8 mouse cellular contexts compared by ENCODE assay signal in genomic region chr4:118576097-118576496, GRCm38 (mm10). TPM values are rescaled to one million over a fixed set of nuclear protein-coding genes. Genes with fewer than 3 reads are reported as not detected.
DNase-seq lines count a peak whose midpoint lies in the region; ATAC-seq and TF ChIP-seq lines count a peak whose summit lies in the region.

No protein-coding gene starts in this region.

- no peak for TF ChIP-seq POLR2A in cortical plate, adult 2 months (IDR thresholded peaks at IDR 0.05; ENCODE audit: extremely low read depth, insufficient read depth, low read length)
- no peak for TF ChIP-seq POLR2A in testis, adult 2 months (IDR thresholded peaks at IDR 0.05; ENCODE audit: control insufficient read depth, low read depth, low read length)

- intact Hi-C loops in gastrocnemius, postnatal 14 days (cut with DNase I; ENCODE audit: low total_unique reads), result no loop called here

- no peaks in the 10 kb centered on the region for H3K4me1 ChIP-seq in intestine, embryonic 14.5 days (replicated peaks; ENCODE audit: control insufficient read depth, insufficient read depth, low read length)
- no peaks in the 10 kb centered on the region for H3K4me1 ChIP-seq in intestine, embryonic 16.5 days (ENCODE audit: control insufficient read depth, insufficient read depth, low read length)
- H3K4me1 ChIP-seq in cortical plate, adult 2 months (ENCODE audit: control insufficient read depth, insufficient read depth, low read length), result no peaks in the 10 kb centered on the region
- no peaks in the 10 kb centered on the region for H3K4me1 ChIP-seq in kidney, embryonic 15.5 days
- no peaks in the 10 kb centered on the region for H3K4me1 ChIP-seq in liver, embryonic 11.5 days (replicated peaks; ENCODE audit: control insufficient read depth, insufficient read depth, low read length)
- no peaks in the 10 kb centered on the region for H3K4me1 ChIP-seq in neural tube, embryonic 14.5 days (ENCODE audit: control insufficient read depth, insufficient read depth, low read length)
- no peaks in the 10 kb centered on the region for H3K4me1 ChIP-seq in testis, adult 2 months (ENCODE audit: control insufficient read depth, insufficient read depth, low read length)

- no peak for ATAC-seq in intestine, embryonic 14.5 days (replicated peaks; ENCODE audit: low FRiP score, low TSS enrichment, low read depth)
- ATAC-seq in intestine, embryonic 16.5 days, result no peak
- ATAC-seq in kidney, embryonic 15.5 days (replicated peaks; ENCODE audit: low FRiP score), result 0 out of 2 replicates have a peak, but pooled peaks have one; percentile 22
- ATAC-seq in liver, embryonic 11.5 days (replicated peaks; ENCODE audit: low FRiP score), result no peak
- peak; percentile 81; the same call in 1 of the 2 replicates for ATAC-seq in neural tube, embryonic 14.5 days (ENCODE audit: low read depth)

- TF ChIP-seq CTCF in cortical plate, adult 2 months (IDR thresholded peaks at IDR 0.05; ENCODE audit: extremely low read depth, insufficient read depth, low read length), result peak; percentile 93
- TF ChIP-seq CTCF in testis, adult 2 months (IDR thresholded peaks at IDR 0.05; ENCODE audit: control insufficient read depth, insufficient read depth, insufficient replicate concordance, low read depth, low read length), result peak; percentile 82; the same call in 1 of the 2 replicates

- no peak overlapping the region for H3K27ac ChIP-seq in intestine, embryonic 14.5 days (ENCODE audit: low read depth)
- no peak overlapping the region for H3K27ac ChIP-seq in intestine, embryonic 16.5 days (ENCODE audit: low read length)
- no peak overlapping the region for H3K27ac ChIP-seq in cortical plate, adult 2 months (ENCODE audit: insufficient read depth, low read length)
- no peak overlapping the region for H3K27ac ChIP-seq in kidney, embryonic 15.5 days
- H3K27ac ChIP-seq in liver, embryonic 11.5 days (ENCODE audit: low read depth, low read length), result no peak overlapping the region
- no peak overlapping the region for H3K27ac ChIP-seq in neural tube, embryonic 14.5 days (ENCODE audit: low read depth, low read length)
- no peak overlapping the region for H3K27ac ChIP-seq in testis, adult 2 months (ENCODE audit: control insufficient read depth, insufficient read depth, low read depth, low read length)

- H3K36me3 ChIP-seq in intestine, embryonic 14.5 days (ENCODE audit: control insufficient read depth, insufficient read depth, low read length), result no peaks in the 10 kb centered on the region
- no peaks in the 10 kb centered on the region for H3K36me3 ChIP-seq in intestine, embryonic 16.5 days (ENCODE audit: control insufficient read depth, insufficient read depth, low read length)
- no peaks in the 10 kb centered on the region for H3K36me3 ChIP-seq in kidney, embryonic 15.5 days
- H3K36me3 ChIP-seq in liver, embryonic 11.5 days (ENCODE audit: control insufficient read depth, insufficient read depth, low read length), result no peaks in the 10 kb centered on the region
- H3K36me3 ChIP-seq in neural tube, embryonic 14.5 days (ENCODE audit: control insufficient read depth, insufficient read depth, low read length), result no peaks in the 10 kb centered on the region
- no peaks in the 10 kb centered on the region for H3K36me3 ChIP-seq in testis, adult 2 months (ENCODE audit: control insufficient read depth, insufficient read depth, low read length)

- no peak overlapping the region for H3K4me2 ChIP-seq in intestine, embryonic 14.5 days (ENCODE audit: low read length)
- H3K4me2 ChIP-seq in intestine, embryonic 16.5 days (ENCODE audit: low read depth, low read length), result no peak overlapping the region
- no peak overlapping the region for H3K4me2 ChIP-seq in kidney, embryonic 15.5 days
- no peak overlapping the region for H3K4me2 ChIP-seq in liver, embryonic 11.5 days
- H3K4me2 ChIP-seq in neural tube, embryonic 14.5 days (ENCODE audit: low read depth, low read length), result no peak overlapping the region

- H3K27me3 ChIP-seq in intestine, embryonic 14.5 days (replicated peaks; ENCODE audit: control insufficient read depth, insufficient read depth, low read length), result no peaks in the 10 kb centered on the region
- no peaks in the 10 kb centered on the region for H3K27me3 ChIP-seq in intestine, embryonic 16.5 days (replicated peaks; ENCODE audit: control insufficient read depth, insufficient read depth, low read length)
- H3K27me3 ChIP-seq in kidney, embryonic 15.5 days, result peaks cover 17% of the 10 kb centered on the region; the same call in 1 of the 2 replicates
- H3K27me3 ChIP-seq in liver, embryonic 11.5 days (replicated peaks; ENCODE audit: control insufficient read depth, insufficient read depth, low read length), result peaks cover 8% of the 10 kb centered on the region
- no peaks in the 10 kb centered on the region for H3K27me3 ChIP-seq in neural tube, embryonic 14.5 days (ENCODE audit: control insufficient read depth, insufficient read depth, low read length)
- H3K27me3 ChIP-seq in testis, adult 2 months (ENCODE audit: control insufficient read depth, insufficient read depth, low read length), result no peaks in the 10 kb centered on the region

- no peak overlapping the region for H3K9ac ChIP-seq in intestine, embryonic 14.5 days (ENCODE audit: low read length)
- no peak overlapping the region for H3K9ac ChIP-seq in intestine, embryonic 16.5 days (ENCODE audit: low read depth, low read length)
- H3K9ac ChIP-seq in kidney, embryonic 15.5 days, result no peak overlapping the region
- H3K9ac ChIP-seq in liver, embryonic 11.5 days (ENCODE audit: low read depth, low read length), result no peak overlapping the region
- H3K9ac ChIP-seq in neural tube, embryonic 14.5 days (replicated peaks; ENCODE audit: low read depth, low read length), result no peak overlapping the region

- no peak overlapping the region for H3K4me3 ChIP-seq in intestine, embryonic 14.5 days (ENCODE audit: low read depth, low read length)
- no peak overlapping the region for H3K4me3 ChIP-seq in intestine, embryonic 16.5 days (ENCODE audit: low read length)
- no peak overlapping the region for H3K4me3 ChIP-seq in cortical plate, adult 2 months (ENCODE audit: insufficient read depth, low read length)
- H3K4me3 ChIP-seq in kidney, embryonic 15.5 days (replicated peaks), result no peak overlapping the region
- H3K4me3 ChIP-seq in liver, embryonic 11.5 days (ENCODE audit: low read depth, low read length), result no peak overlapping the region
- no peak overlapping the region for H3K4me3 ChIP-seq in neural tube, embryonic 14.5 days (ENCODE audit: low read depth, low read length)
- H3K4me3 ChIP-seq in testis, adult 2 months (ENCODE audit: control insufficient read depth, low read depth, low read length), result no peak overlapping the region

- no peaks in the 10 kb centered on the region for H3K9me3 ChIP-seq in intestine, embryonic 14.5 days (ENCODE audit: control insufficient read depth, low read length)
- no peaks in the 10 kb centered on the region for H3K9me3 ChIP-seq in intestine, embryonic 16.5 days (ENCODE audit: control insufficient read depth, low read length)
- no peaks in the 10 kb centered on the region for H3K9me3 ChIP-seq in kidney, embryonic 15.5 days (replicated peaks)
- H3K9me3 ChIP-seq in liver, embryonic 11.5 days (ENCODE audit: control insufficient read depth, low read length), result no peaks in the 10 kb centered on the region
- no peaks in the 10 kb centered on the region for H3K9me3 ChIP-seq in neural tube, embryonic 14.5 days (ENCODE audit: control insufficient read depth, low read length)

- DNase-seq in intestine, embryonic 14.5 days (ENCODE audit: low spot score), result peak; percentile 95
- peak; percentile 83 for DNase-seq in gastrocnemius, postnatal 14 days
- peak; percentile 83 for DNase-seq in liver, embryonic 11.5 days (ENCODE audit: low spot score)

- WGBS in intestine, embryonic 14.5 days, result 5% methylated on average over 6 of the region's 6 CpGs
- 5% methylated on average over 6 of the region's 6 CpGs for WGBS in intestine, embryonic 16.5 days
- 12% methylated on average over 6 of the region's 6 CpGs for WGBS in kidney, embryonic 15.5 days
- 8% methylated on average over 6 of the region's 6 CpGs for WGBS in liver, embryonic 11.5 days
- WGBS in neural tube, embryonic 14.5 days, result 9% methylated on average over 6 of the region's 6 CpGs

RNA-seq across cellular contexts. Expression of gene Tmem125, which starts 32.3 kb away (rescaled TPM):
- 8.5 and 9.3 TPM in 2 replicates for polyA plus RNA-seq in intestine, embryonic 14.5 days (2014; fragmentation: Nextera tagmentation; extraction: Ambion mirVana)
- 20.0 and 20.1 TPM in 2 replicates for polyA plus RNA-seq in intestine, embryonic 16.5 days (2015; fragmentation: Nextera tagmentation; extraction: Ambion mirVana)
- 23.7 and 27.7 TPM in 2 replicates for polyA plus RNA-seq in cortical plate, adult 2 months (2012; rRNA removed)
- under 1 TPM in 1 of 2 experiments, not detected in 1; 0.12 TPM for total RNA-seq in gastrocnemius, postnatal 14 days (2021)
- polyA plus RNA-seq in kidney, embryonic 15.5 days (2015; fragmentation: Nextera tagmentation; extraction: Ambion mirVana), result 5.6 and 6.7 TPM in 2 replicates
- 0.70 and 0.94 TPM in 2 replicates for polyA plus RNA-seq in liver, embryonic 11.5 days (2014; fragmentation: Nextera tagmentation; extraction: Ambion mirVana)
- polyA plus RNA-seq in neural tube, embryonic 14.5 days (2014; fragmentation: Nextera tagmentation; extraction: Ambion mirVana), result 0.44 TPM in 1 of 2 replicates, not detected in the other
- polyA plus RNA-seq in testis, adult 2 months (2012; rRNA removed), result 0.25 TPM in 1 of 2 replicates, not detected in the other

RNA-seq across cellular contexts. Expression of gene Cfap57, which starts 44.5 kb away (rescaled TPM):
- polyA plus RNA-seq in intestine, embryonic 14.5 days (2014; fragmentation: Nextera tagmentation; extraction: Ambion mirVana), result 0.27 and 0.41 TPM in 2 replicates
- 0.97 and 1.0 TPM in 2 replicates for polyA plus RNA-seq in intestine, embryonic 16.5 days (2015; fragmentation: Nextera tagmentation; extraction: Ambion mirVana)
- 0.32 and 0.56 TPM in 2 replicates for polyA plus RNA-seq in cortical plate, adult 2 months (2012; rRNA removed)
- total RNA-seq in gastrocnemius, postnatal 14 days (2021), result not detected
- polyA plus RNA-seq in kidney, embryonic 15.5 days (2015; fragmentation: Nextera tagmentation; extraction: Ambion mirVana), result 0.21 and 0.22 TPM in 2 replicates
- 0.82 and 0.86 TPM in 2 replicates for polyA plus RNA-seq in liver, embryonic 11.5 days (2014; fragmentation: Nextera tagmentation; extraction: Ambion mirVana)
- polyA plus RNA-seq in neural tube, embryonic 14.5 days (2014; fragmentation: Nextera tagmentation; extraction: Ambion mirVana), result 1.5 TPM in 2 replicates
- polyA plus RNA-seq in testis, adult 2 months (2012; rRNA removed), result 53.3 and 55.1 TPM in 2 replicates

RNA-seq across cellular contexts. Expression of gene Ebna1bp2, which starts 44.5 kb away (rescaled TPM):
- 161 and 167 TPM in 2 replicates for polyA plus RNA-seq in intestine, embryonic 14.5 days (2014; fragmentation: Nextera tagmentation; extraction: Ambion mirVana)
- polyA plus RNA-seq in intestine, embryonic 16.5 days (2015; fragmentation: Nextera tagmentation; extraction: Ambion mirVana), result 105 and 118 TPM in 2 replicates
- polyA plus RNA-seq in cortical plate, adult 2 months (2012; rRNA removed), result 53.1 and 54.8 TPM in 2 replicates
- total RNA-seq in gastrocnemius, postnatal 14 days (2021), result 10 to 100 TPM; 30.1 to 33.5 TPM
- polyA plus RNA-seq in kidney, embryonic 15.5 days (2015; fragmentation: Nextera tagmentation; extraction: Ambion mirVana), result 148 and 163 TPM in 2 replicates
- polyA plus RNA-seq in liver, embryonic 11.5 days (2014; fragmentation: Nextera tagmentation; extraction: Ambion mirVana), result 239 and 247 TPM in 2 replicates
- polyA plus RNA-seq in neural tube, embryonic 14.5 days (2014; fragmentation: Nextera tagmentation; extraction: Ambion mirVana), result 100.0 and 117 TPM in 2 replicates
- polyA plus RNA-seq in testis, adult 2 months (2012; rRNA removed), result 45.0 and 46.4 TPM in 2 replicates

RNA-seq across cellular contexts. Expression of gene 2610528J11Rik, which starts 49.3 kb away (rescaled TPM):
- polyA plus RNA-seq in intestine, embryonic 14.5 days (2014; fragmentation: Nextera tagmentation; extraction: Ambion mirVana), result 35.7 and 46.4 TPM in 2 replicates
- polyA plus RNA-seq in intestine, embryonic 16.5 days (2015; fragmentation: Nextera tagmentation; extraction: Ambion mirVana), result 104 and 121 TPM in 2 replicates
- 0.19 TPM in 1 of 2 replicates, not detected in the other for polyA plus RNA-seq in cortical plate, adult 2 months (2012; rRNA removed)
- not detected for total RNA-seq in gastrocnemius, postnatal 14 days (2021)
- polyA plus RNA-seq in kidney, embryonic 15.5 days (2015; fragmentation: Nextera tagmentation; extraction: Ambion mirVana), result 21.4 and 21.7 TPM in 2 replicates
- 4.8 and 6.1 TPM in 2 replicates for polyA plus RNA-seq in liver, embryonic 11.5 days (2014; fragmentation: Nextera tagmentation; extraction: Ambion mirVana)
- not detected in 2 replicates for polyA plus RNA-seq in neural tube, embryonic 14.5 days (2014; fragmentation: Nextera tagmentation; extraction: Ambion mirVana)
- 0.26 and 0.45 TPM in 2 replicates for polyA plus RNA-seq in testis, adult 2 months (2012; rRNA removed)

Comparison
In these comparisons a context has a peak if more than half of its experiments do, and no peak if none do; other contexts are left out.
1. ATAC-seq: peak in kidney, embryonic 15.5 days (single experiment) and neural tube, embryonic 14.5 days (single experiment); none in intestine, embryonic 14.5 days (single experiment), intestine, embryonic 16.5 days (single experiment) and liver, embryonic 11.5 days (single experiment).
2. RNA of gene Cfap57, which starts 44.5 kb away (polyA plus RNA-seq): 53.3 to 55.1 TPM in testis, adult 2 months; 1.5 TPM in neural tube, embryonic 14.5 days, 0.97 to 1.0 TPM in intestine, embryonic 16.5 days, 0.82 to 0.86 TPM in liver, embryonic 11.5 days, 0.32 to 0.56 TPM in cortical plate, adult 2 months, 0.27 to 0.41 TPM in intestine, embryonic 14.5 days and 0.21 to 0.22 TPM in kidney, embryonic 15.5 days; every median in the first group is over 10 times any median in the second.
3. Peak in every context shown above with its lines, with median percentiles within 50 percentile points of each other: DNase-seq.